15 mouse cellular contexts compared by ENCODE assay signal in the genomic region with DNA sequence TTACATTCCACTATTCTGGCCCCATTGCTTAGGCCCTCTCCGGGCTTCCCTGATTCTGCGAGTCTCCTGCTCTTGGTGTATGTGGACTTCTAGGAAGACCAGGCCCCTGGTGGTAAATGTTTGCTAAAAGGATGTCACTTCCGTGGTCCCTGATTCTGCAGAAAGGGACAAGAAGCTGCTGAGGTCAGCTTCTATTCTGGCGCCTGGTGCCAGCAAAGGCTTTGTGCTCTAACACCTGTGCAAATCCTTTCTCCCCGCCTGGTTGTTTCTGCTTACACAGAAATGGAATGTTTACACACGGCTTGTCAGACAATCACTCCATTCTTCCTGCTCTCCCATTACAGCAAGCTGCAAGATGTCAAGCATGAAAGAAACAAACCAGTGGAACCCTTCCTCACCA.
A peak's percentile ranks its signal among the peaks of the same experiment; 100 is the strongest.
DNase-seq lines count a peak whose midpoint lies in the region; ATAC-seq and TF ChIP-seq lines count a peak whose summit lies in the region.
"Had no signal": no experiment of that assay in that cellular context is flagged by ENCODE, and none has a peak within 500 bp of the region (broad histone marks: within the 10 kb centered on the region; RNA-seq: fewer than 3 reads in every experiment).

No protein-coding gene starts in this region.

- no peaks in the 10 kb centered on the region for H3K36me3 ChIP-seq in lung, postnatal 0 days (ENCODE audit: insufficient read depth, low read length)
- H3K36me3 ChIP-seq: G1E had no signal

- ATAC-seq in lung, postnatal 0 days: peak; percentile 42; the same call in 1 of the 2 replicates
- ATAC-seq: forebrain, postnatal 0 days had no signal

- H3K9ac ChIP-seq in lung, postnatal 0 days (replicated peaks; ENCODE audit: low read depth): no peak overlapping the region
- H3K9ac ChIP-seq: forebrain, postnatal 0 days had no signal

- DNase-seq in kidney, adult 11 months: peak; percentile 10
- DNase-seq in kidney, postnatal 10 days: no peak
- peak; percentile 15 for DNase-seq in retina, postnatal 1 day
- no peak for DNase-seq in retina, embryonic 14.5 days (ENCODE audit: low spot score)
- peak; percentile 65 for DNase-seq in lung, postnatal 0 days (ENCODE audit: low spot score)
- DNase-seq in yolk sac, embryonic 10.5 days (ENCODE audit: low spot score): peak; percentile 78
- no peak for DNase-seq in layer of hippocampus, postnatal 10 days (ENCODE audit: low spot score in 2 of 2)
- no peak for DNase-seq in left cerebral cortex, adult 8-10 months (ENCODE audit: low spot score in 2 of 2)
- DNase-seq: adrenal gland, postnatal 36 days; forebrain, postnatal 0 days; heart, postnatal 14 days; right cerebral cortex, postnatal 25 days; thymus, postnatal 14 days had no signal

- no peaks in the 10 kb centered on the region for H3K27me3 ChIP-seq in lung, postnatal 0 days (replicated peaks; ENCODE audit: insufficient read depth, low read length)

- WGBS in lung, postnatal 0 days: 27% methylated on average over 6 of the region's 6 CpGs

- H3K4me3 ChIP-seq in lung, postnatal 0 days (ENCODE audit: low read depth, low read length): no peak overlapping the region
- H3K4me3 ChIP-seq: erythroblast, embryonic 14.5 days had no signal

- TF ChIP-seq CTCF in lung, postnatal 0 days (IDR thresholded peaks at IDR 0.05): no peak

- peaks cover 4% of the 10 kb centered on the region; the same call in 1 of the 2 replicates for H3K4me1 ChIP-seq in lung, postnatal 0 days (ENCODE audit: insufficient read depth, low read depth, low read length)

- H3K4me2 ChIP-seq in lung, postnatal 0 days (replicated peaks; ENCODE audit: low read depth, low read length): no peak overlapping the region

- no peak overlapping the region for H3K27ac ChIP-seq in lung, postnatal 0 days (ENCODE audit: low read length)

- no peaks in the 10 kb centered on the region for H3K9me3 ChIP-seq in lung, postnatal 0 days (ENCODE audit: low read length)
- H3K9me3 ChIP-seq: G1E had no signal

- no peak for TF ChIP-seq EP300 in lung, postnatal 0 days (IDR thresholded peaks at IDR 0.05)

Comparison
In these comparisons a context has a peak if more than half of its experiments do, and no peak if none do; other contexts are left out.
1. DNase-seq: peak in kidney, adult 11 months (single experiment), retina, postnatal 1 day (single experiment), lung, postnatal 0 days (single experiment) and yolk sac, embryonic 10.5 days (single experiment); none in kidney, postnatal 10 days (single experiment), retina, embryonic 14.5 days (single experiment), layer of hippocampus, postnatal 10 days (0 of 2) and left cerebral cortex, adult 8-10 months (0 of 2).